Mouse (Mus musculus): Measurements from ENCODE around the gene Capn11. TPM values are rescaled to one million over a fixed set of nuclear protein-coding genes. Genes with fewer than 3 reads are reported as not detected.

Gene Capn11
- polyA plus RNA-seq, 1 experiment from 2014 or later: 0.33 TPM

GRCm38 (mm10) chr17:45681588-45681987 lies 22.5 kb upstream of the Capn11 start:
- no peak overlapping the region for H3K9ac ChIP-seq
- H3K27me3 ChIP-seq (replicated peaks): no peaks in the 10 kb centered on the region
- peaks cover 19% of the 10 kb centered on the region for H3K36me3 ChIP-seq
- WGBS: 93% methylated on average over 1 of the region's 1 CpGs
- 0 out of 2 replicates have a peak, but pooled peaks cover 5% of the 10 kb centered on the region for H3K9me3 ChIP-seq
- ATAC-seq (ENCODE audit: extremely low read depth, insufficient number of reproducible peaks, low FRiP score, low TSS enrichment): no peak
- H3K4me1 ChIP-seq: peaks cover 21% of the 10 kb centered on the region
- H3K4me3 ChIP-seq: no peak overlapping the region
- H3K27ac ChIP-seq (replicated peaks): no peak overlapping the region
- H3K4me2 ChIP-seq: no peak overlapping the region

GRCm38 (mm10) chr17:45680391-45680980 lies 21.4 kb upstream of the Capn11 start:
- WGBS: 48% methylated on average over 8 of the region's 8 CpGs
- peak overlapping the region; percentile 64 for H3K4me2 ChIP-seq
- H3K27me3 ChIP-seq (replicated peaks): no peaks in the 10 kb centered on the region
- 0 out of 2 replicates have a peak, but pooled peaks cover 5% of the 10 kb centered on the region for H3K9me3 ChIP-seq
- ATAC-seq (ENCODE audit: extremely low read depth, insufficient number of reproducible peaks, low FRiP score, low TSS enrichment): peak; percentile 29; the same call in 1 of the 2 replicates
- H3K36me3 ChIP-seq: peaks cover 30% of the 10 kb centered on the region
- H3K27ac ChIP-seq (replicated peaks): peak overlapping the region; percentile 78
- peaks cover 21% of the 10 kb centered on the region for H3K4me1 ChIP-seq
- H3K4me3 ChIP-seq: peak overlapping the region; percentile 30
- H3K9ac ChIP-seq: peak overlapping the region; percentile 76

GRCm38 (mm10) chr17:45678106-45678505 lies 19.0 kb upstream of the Capn11 start:
- no peak for ATAC-seq (ENCODE audit: extremely low read depth, insufficient number of reproducible peaks, low FRiP score, low TSS enrichment)
- no peak overlapping the region for H3K4me2 ChIP-seq
- H3K9ac ChIP-seq: no peak overlapping the region
- H3K4me3 ChIP-seq: no peak overlapping the region
- no peak overlapping the region for H3K27ac ChIP-seq (replicated peaks)
- no peaks in the 10 kb centered on the region for H3K27me3 ChIP-seq (replicated peaks)
- peaks cover 9% of the 10 kb centered on the region for H3K4me1 ChIP-seq
- H3K36me3 ChIP-seq: peaks cover 49% of the 10 kb centered on the region
- 0 out of 2 replicates have a peak, but pooled peaks cover 5% of the 10 kb centered on the region for H3K9me3 ChIP-seq
- 28% methylated on average over 7 of the region's 7 CpGs for WGBS

- no peak for ATAC-seq (ENCODE audit: extremely low read depth, insufficient number of reproducible peaks, low FRiP score, low TSS enrichment)
- H3K4me2 ChIP-seq: no peak overlapping the region
- no peak overlapping the region for H3K4me3 ChIP-seq
- H3K9me3 ChIP-seq: no peaks in the 10 kb centered on the region
- no peaks in the 10 kb centered on the region for H3K4me1 ChIP-seq
- H3K27me3 ChIP-seq (replicated peaks): no peaks in the 10 kb centered on the region
- WGBS: 87% methylated on average over 2 of the region's 2 CpGs
- H3K36me3 ChIP-seq: peaks cover 92% of the 10 kb centered on the region
- H3K9ac ChIP-seq: no peak overlapping the region
- H3K27ac ChIP-seq (replicated peaks): no peak overlapping the region
These were observed 13.5 kb upstream of the Capn11 start for GRCm38 (mm10) chr17:45672598-45672997.

- WGBS: 85% methylated on average over 1 of the region's 1 CpGs
- Histone ChIP-seq H3K27me3 (replicated peaks) (no peaks in the 10 kb centered on the region), H3K27ac (replicated peaks) (no peak overlapping the region), H3K4me1 (no peaks in the 10 kb centered on the region), H3K4me3 (no peak overlapping the region), H3K9me3 (no peaks in the 10 kb centered on the region), H3K9ac (no peak overlapping the region), H3K4me2 (no peak overlapping the region), H3K36me3 (peaks cover 94% of the 10 kb centered on the region)
- no peak for ATAC-seq (ENCODE audit: extremely low read depth, insufficient number of reproducible peaks, low FRiP score, low TSS enrichment)
These were observed 12.7 kb upstream of the Capn11 start for GRCm38 (mm10) chr17:45671821-45672220.

- H3K9me3 ChIP-seq: no peaks in the 10 kb centered on the region
- 88% methylated on average over 10 of the region's 10 CpGs for WGBS
- H3K27ac ChIP-seq (replicated peaks): no peak overlapping the region
- H3K4me3 ChIP-seq: no peak overlapping the region
- H3K4me1 ChIP-seq: peaks cover 3% of the 10 kb centered on the region
- no peak overlapping the region for H3K4me2 ChIP-seq
- ATAC-seq (ENCODE audit: extremely low read depth, insufficient number of reproducible peaks, low FRiP score, low TSS enrichment): no peak
- no peak overlapping the region for H3K9ac ChIP-seq
- H3K27me3 ChIP-seq (replicated peaks): no peaks in the 10 kb centered on the region
- H3K36me3 ChIP-seq: peaks cover 86% of the 10 kb centered on the region
These were observed 8.9 kb upstream of the Capn11 start for GRCm38 (mm10) chr17:45667986-45668385.

GRCm38 (mm10) chr17:45667481-45667880 lies 8.4 kb upstream of the Capn11 start:
- Histone ChIP-seq H3K36me3 (peaks cover 86% of the 10 kb centered on the region), H3K4me1 (peaks cover 3% of the 10 kb centered on the region), H3K4me2 (no peak overlapping the region), H3K27me3 (replicated peaks) (no peaks in the 10 kb centered on the region), H3K9ac (no peak overlapping the region), H3K9me3 (no peaks in the 10 kb centered on the region), H3K27ac (replicated peaks) (no peak overlapping the region), H3K4me3 (no peak overlapping the region)
- 86% methylated on average over 10 of the region's 10 CpGs for WGBS
- ATAC-seq (ENCODE audit: extremely low read depth, insufficient number of reproducible peaks, low FRiP score, low TSS enrichment): no peak

- no peak overlapping the region for H3K4me3 ChIP-seq
- peaks cover 3% of the 10 kb centered on the region for H3K4me1 ChIP-seq
- WGBS: 71% methylated on average over 11 of the region's 11 CpGs
- no peak for ATAC-seq (ENCODE audit: extremely low read depth, insufficient number of reproducible peaks, low FRiP score, low TSS enrichment)
- no peak overlapping the region for H3K9ac ChIP-seq
- peaks cover 87% of the 10 kb centered on the region for H3K36me3 ChIP-seq
- H3K4me2 ChIP-seq: no peak overlapping the region
- no peaks in the 10 kb centered on the region for H3K27me3 ChIP-seq (replicated peaks)
- H3K9me3 ChIP-seq: no peaks in the 10 kb centered on the region
- H3K27ac ChIP-seq (replicated peaks): no peak overlapping the region
These were observed 7.0 kb upstream of the Capn11 start for GRCm38 (mm10) chr17:45666091-45666490.

GRCm38 (mm10) chr17:45664608-45665007 lies 5.5 kb upstream of the Capn11 start:
- no peak overlapping the region for H3K4me2 ChIP-seq
- H3K4me1 ChIP-seq: peaks cover 3% of the 10 kb centered on the region
- no peak overlapping the region for H3K4me3 ChIP-seq
- H3K27ac ChIP-seq (replicated peaks): no peak overlapping the region
- WGBS: 82% methylated on average over 13 of the region's 13 CpGs
- no peak for ATAC-seq (ENCODE audit: extremely low read depth, insufficient number of reproducible peaks, low FRiP score, low TSS enrichment)
- H3K9me3 ChIP-seq: no peaks in the 10 kb centered on the region
- no peaks in the 10 kb centered on the region for H3K27me3 ChIP-seq (replicated peaks)
- H3K36me3 ChIP-seq: peaks cover 78% of the 10 kb centered on the region
- H3K9ac ChIP-seq: no peak overlapping the region

GRCm38 (mm10) chr17:45663106-45663919 lies 4.2 kb upstream of the Capn11 start:
- peak overlapping the region; percentile 60 for H3K9ac ChIP-seq
- H3K4me3 ChIP-seq: peak overlapping the region; percentile 23; the same call in 1 of the 2 replicates
- H3K36me3 ChIP-seq: peaks cover 65% of the 10 kb centered on the region
- H3K27me3 ChIP-seq (replicated peaks): no peaks in the 10 kb centered on the region
- no peaks in the 10 kb centered on the region for H3K9me3 ChIP-seq
- H3K4me2 ChIP-seq: peak overlapping the region; percentile 59
- no peak overlapping the region for H3K27ac ChIP-seq (replicated peaks)
- ATAC-seq (ENCODE audit: extremely low read depth, insufficient number of reproducible peaks, low FRiP score, low TSS enrichment): no peak; the same call in 1 of the 2 replicates
- 25% methylated on average over 27 of the region's 27 CpGs for WGBS
- peaks cover 3% of the 10 kb centered on the region for H3K4me1 ChIP-seq

GRCm38 (mm10) chr17:45655820-45656219 lies 3.3 kb downstream of the Capn11 start:
- Histone ChIP-seq H3K4me3 (no peak overlapping the region), H3K36me3 (peaks cover 2% of the 10 kb centered on the region; the same call in 1 of the 2 replicates), H3K4me2 (no peak overlapping the region), H3K9me3 (no peaks in the 10 kb centered on the region), H3K27me3 (replicated peaks) (no peaks in the 10 kb centered on the region; the same call in 1 of the 2 replicates), H3K27ac (replicated peaks) (no peak overlapping the region), H3K9ac (no peak overlapping the region), H3K4me1 (no peaks in the 10 kb centered on the region)
- no peak for ATAC-seq (ENCODE audit: extremely low read depth, insufficient number of reproducible peaks, low FRiP score, low TSS enrichment)
- WGBS: 26% methylated on average over 6 of the region's 6 CpGs
